Mouse (Mus musculus) embryonic fibroblast, embryonic 13.5 days (primary cell): ENCODE measurements at regions not wholly inside any gene's neighbourhood (a gene's known extent, or its start where the extent isn't known, plus 50 kb on each side); places are given as distances from the start of the nearest gene placed in this dataset.

Experiments
- CTCF ChIP-seq: IDR thresholded peaks from 2 replicates; pipeline ENCODE4 v1.5.1; 2011; ENCODE audit warnings: mild to moderate bottlenecking, control low read depth, low read length, moderate library complexity, borderline replicate concordance; ENCODE audit not compliant: insufficient read depth
- POLR2A ChIP-seq: IDR thresholded peaks from 2 replicates; pipeline ENCODE4 v1.6.1; 2011; ENCODE audit warnings: low read depth, mild to moderate bottlenecking, control low read depth, low read length, moderate library complexity

- TF ChIP-seq CTCF = no peak
- TF ChIP-seq POLR2A = no peak
Measured at GRCm38 (mm10) chr9:31657612-31658011, 193.3 kb upstream of the Tmem45b start.
